Mouse (Mus musculus): ENCODE measurements around the gene Prlhr. TPM values are rescaled to one million over a fixed set of nuclear protein-coding genes. Genes with fewer than 3 reads are reported as not detected.

The Prlhr gene
- polyA plus RNA-seq, 1 experiment from 2014 or later, result not detected

DNA sequence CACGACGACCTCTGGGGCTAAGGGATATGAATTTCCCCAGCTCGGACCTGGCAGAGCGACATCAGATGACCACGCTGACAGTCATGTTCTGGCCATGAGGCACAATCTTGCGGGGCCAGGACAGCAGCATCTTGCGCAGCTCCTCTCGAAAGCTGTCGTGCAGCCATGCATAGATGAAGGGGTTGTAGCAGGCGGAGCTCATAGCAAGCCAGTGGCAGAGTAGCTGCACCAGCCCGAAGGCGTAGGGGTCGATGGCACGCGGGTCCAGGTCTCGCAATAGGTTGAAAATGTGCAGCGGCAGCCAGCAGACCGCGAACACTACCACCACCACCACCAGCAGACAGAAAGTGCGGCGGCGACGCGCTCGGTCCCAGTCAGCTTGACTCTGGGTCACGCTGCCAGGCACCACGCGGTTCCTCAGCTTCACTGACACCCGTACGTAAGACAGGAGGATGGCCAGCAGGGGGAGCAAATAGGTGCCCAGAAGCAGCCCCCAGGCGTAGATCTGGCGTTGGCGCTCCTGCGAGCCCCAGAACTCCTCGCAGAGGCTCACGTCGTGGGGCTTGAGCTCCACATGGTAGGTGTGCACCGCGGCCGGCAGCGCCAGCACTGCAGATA is 1.0 kb downstream of the Prlhr start:
- H3K36me3 ChIP-seq (ENCODE audit: poor library complexity, severe bottlenecking), result no peaks in the 10 kb centered on the region
- peaks cover 79% of the 10 kb centered on the region for H3K27me3 ChIP-seq
- WGBS, result 2% methylated on average over 41 of the region's 41 CpGs
- peak overlapping the region; percentile 59 for H3K4me2 ChIP-seq
- H3K9me3 ChIP-seq (replicated peaks), result no peaks in the 10 kb centered on the region
- 0 out of 2 replicates have a peak overlapping the region, but pooled peaks have one; percentile 22 for H3K9ac ChIP-seq
- peaks cover 38% of the 10 kb centered on the region for H3K4me1 ChIP-seq
- peak; percentile 81 for ATAC-seq
- H3K27ac ChIP-seq, result no peak overlapping the region
- H3K4me3 ChIP-seq, result peak overlapping the region; percentile 33

GRCm38 (mm10) chr19:60465726-60466125 is 2.4 kb downstream of the Prlhr start:
- Histone ChIP-seq H3K4me3 (no peak overlapping the region), H3K9me3 (replicated peaks) (no peaks in the 10 kb centered on the region), H3K4me2 (no peak overlapping the region), H3K27ac (no peak overlapping the region), H3K36me3 (ENCODE audit: poor library complexity, severe bottlenecking) (no peaks in the 10 kb centered on the region), H3K27me3 (peaks cover 81% of the 10 kb centered on the region), H3K4me1 (peaks cover 38% of the 10 kb centered on the region), H3K9ac (no peak overlapping the region)
- no peak for ATAC-seq
- 67% methylated on average over 2 of the region's 2 CpGs for WGBS

GRCm38 (mm10) chr19:60463896-60464295 is 4.2 kb downstream of the Prlhr start:
- peaks cover 82% of the 10 kb centered on the region for H3K27me3 ChIP-seq
- H3K4me2 ChIP-seq, result no peak overlapping the region
- H3K4me1 ChIP-seq, result peaks cover 42% of the 10 kb centered on the region
- no peak overlapping the region for H3K4me3 ChIP-seq
- H3K9ac ChIP-seq, result no peak overlapping the region
- H3K36me3 ChIP-seq (ENCODE audit: poor library complexity, severe bottlenecking), result no peaks in the 10 kb centered on the region
- H3K27ac ChIP-seq, result no peak overlapping the region
- ATAC-seq, result peak; percentile 75
- WGBS, result 10% methylated on average over 3 of the region's 3 CpGs
- no peaks in the 10 kb centered on the region for H3K9me3 ChIP-seq (replicated peaks)

- Histone ChIP-seq H3K9me3 (replicated peaks) (no peaks in the 10 kb centered on the region), H3K27me3 (peaks cover 78% of the 10 kb centered on the region), H3K9ac (no peak overlapping the region), H3K27ac (no peak overlapping the region), H3K4me1 (peaks cover 37% of the 10 kb centered on the region), H3K36me3 (ENCODE audit: poor library complexity, severe bottlenecking) (no peaks in the 10 kb centered on the region), H3K4me2 (no peak overlapping the region), H3K4me3 (no peak overlapping the region)
- 76% methylated on average over 3 of the region's 3 CpGs for WGBS
- ATAC-seq, result no peak; the same call in 1 of the 2 replicates
Observed at GRCm38 (mm10) chr19:60463440-60463839, 4.7 kb downstream of the Prlhr start.

DNA sequence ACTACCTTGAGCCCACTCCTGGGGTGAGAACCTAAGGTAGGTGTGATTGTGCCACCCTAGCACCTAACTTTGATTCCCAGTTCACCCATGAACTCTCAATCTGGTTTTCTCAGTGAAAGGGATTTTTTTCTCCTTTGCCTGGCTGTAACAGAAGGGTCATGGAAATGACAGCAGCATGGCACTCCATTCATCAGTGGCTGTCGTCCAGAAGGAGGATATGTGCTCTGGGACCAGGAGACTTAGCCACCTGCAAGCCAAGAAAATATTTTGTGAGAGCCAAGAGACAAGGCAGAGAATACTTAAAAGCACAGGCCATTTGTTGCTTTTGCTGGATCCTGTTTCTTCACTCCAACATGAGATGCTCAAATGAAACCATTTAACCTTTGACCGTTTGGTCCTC is 6.6 kb downstream of the Prlhr start:
- 68% methylated on average over 2 of the region's 2 CpGs for WGBS

GRCm38 (mm10) chr19:60459680-60460079 is 8.4 kb downstream of the Prlhr start:
- no peak overlapping the region for H3K9ac ChIP-seq
- H3K27ac ChIP-seq, result no peak overlapping the region
- WGBS, result 70% methylated on average over 3 of the region's 3 CpGs
- H3K4me3 ChIP-seq, result no peak overlapping the region
- no peak for ATAC-seq
- H3K36me3 ChIP-seq (ENCODE audit: poor library complexity, severe bottlenecking), result no peaks in the 10 kb centered on the region
- H3K9me3 ChIP-seq (replicated peaks), result no peaks in the 10 kb centered on the region
- H3K4me1 ChIP-seq, result peaks cover 19% of the 10 kb centered on the region
- no peak overlapping the region for H3K4me2 ChIP-seq
- peaks cover 50% of the 10 kb centered on the region for H3K27me3 ChIP-seq

More for the DNA sequence above, 6.6 kb downstream of the Prlhr start:
- H3K4me1 ChIP-seq, result peaks cover 20% of the 10 kb centered on the region
- no peak overlapping the region for H3K4me3 ChIP-seq
- H3K27ac ChIP-seq, result no peak overlapping the region
- peaks cover 67% of the 10 kb centered on the region for H3K27me3 ChIP-seq
- no peaks in the 10 kb centered on the region for H3K9me3 ChIP-seq (replicated peaks)
- no peak overlapping the region for H3K9ac ChIP-seq
- no peaks in the 10 kb centered on the region for H3K36me3 ChIP-seq (ENCODE audit: poor library complexity, severe bottlenecking)
- no peak for ATAC-seq
- H3K4me2 ChIP-seq, result no peak overlapping the region

GRCm38 (mm10) chr19:60459071-60459470 is 9.0 kb downstream of the Prlhr start:
- H3K9me3 ChIP-seq (replicated peaks), result no peaks in the 10 kb centered on the region
- WGBS, result 71% methylated on average over 2 of the region's 2 CpGs
- H3K4me1 ChIP-seq, result peaks cover 13% of the 10 kb centered on the region
- H3K4me2 ChIP-seq, result no peak overlapping the region
- H3K4me3 ChIP-seq, result no peak overlapping the region
- no peak overlapping the region for H3K27ac ChIP-seq
- no peak overlapping the region for H3K9ac ChIP-seq
- H3K36me3 ChIP-seq (ENCODE audit: poor library complexity, severe bottlenecking), result no peaks in the 10 kb centered on the region
- peaks cover 48% of the 10 kb centered on the region for H3K27me3 ChIP-seq
- no peak for ATAC-seq

- no peaks in the 10 kb centered on the region for H3K36me3 ChIP-seq (ENCODE audit: poor library complexity, severe bottlenecking)
- no peak overlapping the region for H3K4me2 ChIP-seq
- 76% methylated on average over 1 of the region's 1 CpGs for WGBS
Observed at GRCm38 (mm10) chr19:60455791-60456190, 12.3 kb downstream of the Prlhr start.

GRCm38 (mm10) chr19:60440531-60440930 is 27.6 kb downstream of the Prlhr start:
- H3K4me2 ChIP-seq, result no peak overlapping the region
- H3K4me3 ChIP-seq, result no peak overlapping the region
- no peak for ATAC-seq
- no peaks in the 10 kb centered on the region for H3K36me3 ChIP-seq (ENCODE audit: poor library complexity, severe bottlenecking)
- no peak overlapping the region for H3K27ac ChIP-seq
- H3K27me3 ChIP-seq, result 0 out of 2 replicates have a peak, but pooled peaks cover 4% of the 10 kb centered on the region
- H3K9ac ChIP-seq, result no peak overlapping the region
- H3K9me3 ChIP-seq (replicated peaks), result no peaks in the 10 kb centered on the region
- no peaks in the 10 kb centered on the region for H3K4me1 ChIP-seq

More at GRCm38 (mm10) chr19:60455791-60456190, 12.3 kb downstream of the Prlhr start:
- peaks cover 28% of the 10 kb centered on the region for H3K27me3 ChIP-seq
- no peaks in the 10 kb centered on the region for H3K9me3 ChIP-seq (replicated peaks)
- ATAC-seq, result no peak
- H3K4me1 ChIP-seq, result 0 out of 2 replicates have a peak, but pooled peaks cover 4% of the 10 kb centered on the region
- no peak overlapping the region for H3K27ac ChIP-seq
- H3K4me3 ChIP-seq, result no peak overlapping the region
- H3K9ac ChIP-seq, result no peak overlapping the region

GRCm38 (mm10) chr19:60440083-60440482 is 28.0 kb downstream of the Prlhr start:
- H3K9me3 ChIP-seq (replicated peaks), result no peaks in the 10 kb centered on the region
- ATAC-seq, result no peak
- 0 out of 2 replicates have a peak, but pooled peaks cover 4% of the 10 kb centered on the region for H3K27me3 ChIP-seq
- no peak overlapping the region for H3K4me2 ChIP-seq
- no peak overlapping the region for H3K4me3 ChIP-seq
- H3K27ac ChIP-seq, result no peak overlapping the region
- H3K9ac ChIP-seq, result no peak overlapping the region
- WGBS, result 60% methylated on average over 5 of the region's 5 CpGs
- H3K36me3 ChIP-seq (ENCODE audit: poor library complexity, severe bottlenecking), result no peaks in the 10 kb centered on the region
- H3K4me1 ChIP-seq, result no peaks in the 10 kb centered on the region

DNA sequence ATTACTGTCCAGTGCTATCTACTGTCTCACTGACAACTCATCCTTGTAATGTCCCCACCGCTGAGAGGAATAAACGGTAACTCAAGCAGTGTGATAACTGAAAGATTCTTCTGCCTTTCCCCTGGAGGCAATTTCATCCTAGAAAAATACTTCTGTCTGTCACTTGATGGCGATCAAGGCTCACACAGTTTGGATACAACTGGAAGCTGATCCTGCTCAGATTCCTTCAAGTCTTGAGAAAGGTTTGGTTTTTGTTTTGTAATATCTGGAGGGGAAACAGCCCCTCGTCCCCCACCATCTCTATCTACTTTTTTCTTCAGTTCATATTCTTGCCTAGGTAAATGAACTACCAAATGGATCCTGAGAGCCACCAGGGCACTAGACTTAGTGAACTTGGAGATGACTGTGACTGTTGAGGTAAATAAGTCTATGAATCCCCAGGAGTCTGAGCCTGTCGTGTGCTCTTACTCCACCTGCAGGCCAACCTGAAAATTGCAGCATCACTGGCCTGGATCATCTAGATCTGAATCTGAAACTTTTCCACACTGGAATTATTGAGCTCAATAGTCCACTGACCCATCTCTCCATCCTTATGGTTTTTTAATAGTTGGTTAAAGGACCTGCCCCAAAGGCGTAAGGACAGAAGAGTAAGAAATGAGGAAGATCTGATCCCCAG is 30.4 kb downstream of the Prlhr start:
- WGBS, result 52% methylated on average over 6 of the region's 6 CpGs
- Histone ChIP-seq H3K27me3 (0 out of 2 replicates have a peak, but pooled peaks cover 4% of the 10 kb centered on the region), H3K9ac (no peak overlapping the region), H3K4me1 (no peaks in the 10 kb centered on the region), H3K27ac (no peak overlapping the region), H3K9me3 (replicated peaks) (no peaks in the 10 kb centered on the region), H3K4me2 (no peak overlapping the region), H3K36me3 (ENCODE audit: poor library complexity, severe bottlenecking) (no peaks in the 10 kb centered on the region), H3K4me3 (no peak overlapping the region)
- no peak for ATAC-seq

DNA sequence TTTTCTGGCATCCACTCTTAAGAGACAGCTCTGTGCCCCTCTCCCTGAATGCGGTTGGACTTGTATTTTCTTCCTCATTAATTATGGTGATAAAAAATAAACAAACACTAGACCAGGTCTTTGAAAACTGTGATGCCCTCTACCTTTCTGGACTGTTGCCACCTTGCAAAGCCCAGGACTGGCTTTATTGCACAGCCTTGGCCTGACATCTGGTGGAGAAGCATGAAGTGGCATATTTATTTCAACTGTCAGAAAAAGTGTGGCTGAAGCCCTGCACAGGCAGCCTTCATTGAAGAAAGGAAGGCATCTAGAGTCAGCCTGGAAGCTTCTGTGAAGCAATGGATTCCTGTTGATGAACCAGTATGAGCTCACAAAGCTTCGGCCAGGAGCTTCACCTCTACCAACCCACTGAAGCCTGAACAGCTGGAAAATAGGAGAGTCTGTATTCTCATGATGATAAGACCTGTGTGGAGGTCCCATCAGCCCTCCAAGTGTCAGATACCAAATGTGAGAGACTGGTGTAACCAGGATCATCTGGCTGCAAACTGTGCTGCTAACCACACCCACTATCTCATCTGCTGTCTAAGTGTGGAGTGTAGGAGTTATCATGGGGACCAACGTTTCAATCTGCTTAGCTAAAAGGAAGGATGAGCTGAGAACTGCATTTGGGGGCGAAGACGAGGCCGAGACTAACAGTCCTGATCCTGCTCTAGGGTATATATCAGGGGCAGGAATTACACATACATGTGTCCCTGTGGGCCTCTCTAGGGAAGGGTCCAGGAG is 35.6 kb downstream of the Prlhr start:
- Histone ChIP-seq H3K9ac (no peak overlapping the region), H3K4me1 (no peaks in the 10 kb centered on the region), H3K27me3 (no peaks in the 10 kb centered on the region), H3K27ac (no peak overlapping the region), H3K4me3 (no peak overlapping the region), H3K4me2 (no peak overlapping the region), H3K9me3 (replicated peaks) (no peaks in the 10 kb centered on the region), H3K36me3 (ENCODE audit: poor library complexity, severe bottlenecking) (no peaks in the 10 kb centered on the region)
- no peak for ATAC-seq
- 86% methylated on average over 6 of the region's 6 CpGs for WGBS

Data from forebrain, embryonic 13.5 days (tissue).